7 mouse cellular contexts compared by ENCODE assay signal in the genomic region with DNA sequence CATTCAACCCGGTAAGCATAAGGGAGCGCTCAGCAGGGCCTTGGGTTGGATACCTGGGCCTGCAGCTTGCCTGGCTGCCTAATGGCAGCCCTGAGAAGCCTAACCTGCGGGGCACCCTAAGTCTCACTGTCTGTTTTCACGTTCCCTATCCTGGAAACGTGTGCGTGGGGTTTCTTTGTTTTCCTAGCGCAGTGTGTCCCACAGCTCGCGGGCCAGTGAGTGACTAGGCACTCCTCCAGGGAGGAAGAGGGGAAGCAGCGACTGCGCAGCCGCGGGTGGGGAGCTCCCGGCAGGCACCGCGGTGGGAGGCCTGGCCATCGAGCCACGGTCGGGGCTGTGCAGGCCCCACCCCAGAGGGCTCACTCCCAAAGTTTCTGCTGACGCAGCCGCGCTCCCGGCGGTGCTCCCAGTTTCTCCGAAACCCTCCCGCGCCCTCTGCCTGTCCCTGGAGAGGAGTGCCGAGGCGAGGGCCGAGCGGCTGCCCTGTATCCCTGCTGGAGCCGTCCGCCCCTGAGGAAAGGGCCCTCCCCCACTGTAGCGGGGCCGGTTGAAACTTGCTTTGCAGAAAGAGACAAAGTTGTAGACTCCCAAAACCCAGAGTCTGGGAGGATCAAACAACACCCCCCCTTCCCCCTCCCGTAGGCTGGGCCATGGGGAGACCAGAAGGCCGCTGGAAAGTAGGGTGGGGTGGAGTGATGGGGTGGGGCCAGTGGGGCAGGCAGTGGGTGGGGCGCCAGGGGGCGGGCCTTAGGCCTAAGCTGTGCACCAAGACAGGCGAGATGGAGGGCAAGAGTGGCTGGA.
DNase-seq lines count a peak whose midpoint lies in the region; ATAC-seq lines count a peak whose summit lies in the region.

No protein-coding gene starts in this region.

- H3K27me3 ChIP-seq in embryonic facial prominence, embryonic 10.5 days (replicated peaks; ENCODE audit: low read depth, poor library complexity, severe bottlenecking), result no peaks in the 10 kb centered on the region
- no peaks in the 10 kb centered on the region for H3K27me3 ChIP-seq in limb, embryonic 11.5 days (ENCODE audit: control insufficient read depth, insufficient read depth, low read length)
- no peaks in the 10 kb centered on the region for H3K27me3 ChIP-seq in midbrain, embryonic 14.5 days (ENCODE audit: control insufficient read depth, insufficient read depth, low read length)

- peak overlapping the region; percentile 84 for H3K4me2 ChIP-seq in limb, embryonic 11.5 days (ENCODE audit: low read depth, severe bottlenecking)
- H3K4me2 ChIP-seq in midbrain, embryonic 14.5 days (ENCODE audit: low read length), result peak overlapping the region; percentile 69

- peak; percentile 98 for DNase-seq in adrenal gland, postnatal 10 days
- peak; percentile 94 for DNase-seq in embryonic facial prominence, embryonic 10.5 days (ENCODE audit: low spot score)
- peak; percentile 100 for DNase-seq in heart, adult 11 months
- DNase-seq in kidney, adult 18-20 months, result peak; percentile 95
- peak; percentile 91 for DNase-seq in limb, embryonic 11.5 days (ENCODE audit: low spot score)
- DNase-seq in midbrain, embryonic 14.5 days, result peak; percentile 89
- peak; percentile 85 to 87 for DNase-seq in spleen, adult 18-20 months

- peak; percentile 97 for ATAC-seq in limb, embryonic 11.5 days (ENCODE audit: insufficient number of reproducible peaks, low FRiP score, low TSS enrichment, low read depth)
- ATAC-seq in midbrain, embryonic 14.5 days (ENCODE audit: low FRiP score, low TSS enrichment), result peak; percentile 92

- H3K36me3 ChIP-seq in embryonic facial prominence, embryonic 10.5 days (replicated peaks), result no peaks in the 10 kb centered on the region
- no peaks in the 10 kb centered on the region for H3K36me3 ChIP-seq in limb, embryonic 11.5 days (ENCODE audit: control insufficient read depth, insufficient read depth, low read length)
- H3K36me3 ChIP-seq in midbrain, embryonic 14.5 days (ENCODE audit: control insufficient read depth, insufficient read depth, low read length), result no peaks in the 10 kb centered on the region

- peak overlapping the region; percentile 65 for H3K4me3 ChIP-seq in embryonic facial prominence, embryonic 10.5 days
- H3K4me3 ChIP-seq in limb, embryonic 11.5 days (ENCODE audit: low read depth, low read length), result peak overlapping the region; percentile 44
- H3K4me3 ChIP-seq in midbrain, embryonic 14.5 days (replicated peaks; ENCODE audit: low read depth, low read length), result peak overlapping the region; percentile 41

- peaks cover 49% of the 10 kb centered on the region for H3K4me1 ChIP-seq in embryonic facial prominence, embryonic 10.5 days
- peaks cover 2% of the 10 kb centered on the region for H3K4me1 ChIP-seq in limb, embryonic 11.5 days (ENCODE audit: control insufficient read depth, insufficient read depth, low read length)
- H3K4me1 ChIP-seq in midbrain, embryonic 14.5 days (ENCODE audit: control insufficient read depth, insufficient read depth, low read length), result peaks cover 23% of the 10 kb centered on the region

- 2% methylated on average over 40 of the region's 40 CpGs for WGBS in embryonic facial prominence, embryonic 10.5 days
- 2% methylated on average over 39 of the region's 40 CpGs for WGBS in limb, embryonic 11.5 days
- 1% methylated on average over 40 of the region's 40 CpGs for WGBS in midbrain, embryonic 14.5 days

- H3K27ac ChIP-seq in embryonic facial prominence, embryonic 10.5 days (replicated peaks), result peak overlapping the region; percentile 95
- peak overlapping the region; percentile 99 for H3K27ac ChIP-seq in limb, embryonic 11.5 days (replicated peaks; ENCODE audit: low read depth, low read length)
- H3K27ac ChIP-seq in midbrain, embryonic 14.5 days (replicated peaks; ENCODE audit: low read depth, low read length), result peak overlapping the region; percentile 80

- H3K9ac ChIP-seq in limb, embryonic 11.5 days (ENCODE audit: low read length), result peak overlapping the region; percentile 79
- peak overlapping the region; percentile 53 for H3K9ac ChIP-seq in midbrain, embryonic 14.5 days (replicated peaks; ENCODE audit: low read length)

- no peaks in the 10 kb centered on the region for H3K9me3 ChIP-seq in embryonic facial prominence, embryonic 10.5 days
- no peaks in the 10 kb centered on the region for H3K9me3 ChIP-seq in limb, embryonic 11.5 days (ENCODE audit: control insufficient read depth, low read length)
- H3K9me3 ChIP-seq in midbrain, embryonic 14.5 days (ENCODE audit: control insufficient read depth, low read length), result no peaks in the 10 kb centered on the region

Comparison
In these comparisons a context has a peak if more than half of its experiments do, and no peak if none do; other contexts are left out.
1. Peak in every context shown above with its lines: DNase-seq, ATAC-seq, H3K4me3 ChIP-seq and H3K27ac ChIP-seq.